1 mouse cellular context compared by ENCODE assay signal in the genomic region with DNA sequence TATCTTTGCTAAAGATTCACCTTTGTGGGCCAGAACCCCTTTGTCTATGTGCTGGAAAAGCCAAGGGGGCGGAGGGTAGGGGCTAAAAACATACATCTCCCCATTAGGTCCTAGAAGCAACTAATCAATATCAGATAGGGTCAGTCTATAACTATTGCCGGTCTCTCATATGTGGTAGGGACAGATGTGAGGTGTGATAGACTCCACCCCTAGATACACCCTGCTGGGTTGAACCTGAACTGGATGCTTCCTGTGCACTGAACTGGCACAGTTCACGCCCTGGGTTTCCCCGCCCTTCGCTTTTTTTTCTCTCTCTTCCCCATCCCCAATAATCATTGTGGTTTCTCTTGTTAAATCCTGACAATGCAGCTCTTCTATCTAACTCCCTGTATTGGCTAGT.
TF ChIP-seq lines count a peak whose summit lies in the region.

No protein-coding gene starts in this region.

TF ChIP-seq in MEL, 35 proteins besides CTCF, POLR2A, EP300 and RAD21 (continued from another document):
- TF ChIP-seq POLR2AphosphoS2 (IDR thresholded peaks at IDR 0.05; ENCODE audit: low read length) (no peak), E2F4 (IDR thresholded peaks at IDR 0.05; ENCODE audit: borderline replicate concordance, low read depth, low read length) (no peak), POLR2AphosphoS5 (IDR thresholded peaks at IDR 0.05; ENCODE audit: borderline replicate concordance, low read depth, low read length) (no peak), ELF1 (IDR thresholded peaks at IDR 0.05; ENCODE audit: low read depth, low read length) (0 out of 2 replicates have a peak, but pooled peaks have one; percentile 13), GABPA (IDR thresholded peaks at IDR 0.05; ENCODE audit: low read depth, low read length) (no peak), SMC3 (IDR thresholded peaks at IDR 0.05; ENCODE audit: low read depth, low read length) (0 out of 2 replicates have a peak, but pooled peaks have one; percentile 3), TAL1 (IDR thresholded peaks at IDR 0.05; ENCODE audit: low read length) (no peak), KAT2A (conservative IDR thresholded peaks at IDR 0.05; ENCODE audit: low read depth, low read length) (peak; percentile 41; the same call in 1 of the 2 replicates), MYB (IDR thresholded peaks at IDR 0.05; ENCODE audit: low read depth, low read length) (no peak), MAX (IDR thresholded peaks at IDR 0.05; ENCODE audit: low read length) (0 out of 2 replicates have a peak, but pooled peaks have one; percentile 44), MXI1 (IDR thresholded peaks at IDR 0.05; ENCODE audit: low read depth, low read length) (no peak), TBP (IDR thresholded peaks at IDR 0.05; ENCODE audit: low read depth, low read length) (no peak)
